Mouse (Mus musculus) CH12.LX (cell line): ENCODE measurements around the gene Astn2. TPM values are rescaled to one million over a fixed set of nuclear protein-coding genes. Genes with fewer than 3 reads are reported as not detected.

Experiments used
- DNase-seq: peaks from one replicate; pipeline ENCODE4 v3.0.0-alpha.2; 2013; ENCODE audit errors: extremely low read depth
- H3K27ac ChIP-seq: 2 replicates; pipeline ENCODE4 v1.5.1; 2012; ENCODE audit warnings: low read depth, mild to moderate bottlenecking, control low read depth, moderate library complexity; ENCODE audit not compliant: insufficient read depth
- H3K27me3 ChIP-seq: replicated peaks from 2 replicates; pipeline ENCODE3; 2012; ENCODE audit warnings: inconsistent platforms
- H3K36me3 ChIP-seq, 2 experiments: replicated peaks in 1 of 2; 2 replicates each; pipeline versions ENCODE3 to v1.6.1; 2012; ENCODE audit warnings: inconsistent platforms in 1 of 2, low read length in 1 of 2, mild to moderate bottlenecking in 1 of 2, mixed read lengths in 1 of 2, moderate library complexity in 1 of 2; ENCODE audit not compliant: control insufficient read depth in 1 of 2, insufficient read depth in 1 of 2
- H3K4me1 ChIP-seq, 2 experiments: 2 replicates each; pipeline ENCODE4 v1.6.1; 2012; ENCODE audit warnings: inconsistent platforms in 1 of 2, moderate library complexity in 1 of 2; ENCODE audit not compliant: insufficient read depth in 2 of 2, control insufficient read depth in 1 of 2
- H3K4me2 ChIP-seq: 2 replicates; pipeline ENCODE4 v1.6.1; 2012; ENCODE audit warnings: low read depth, mild to moderate bottlenecking, control low read depth; ENCODE audit not compliant: poor library complexity, insufficient read depth, severe bottlenecking
- H3K4me3 ChIP-seq, 3 experiments: fragments of 150-350 bp in 1 of 3; sonication (generic) in 1 of 3; replicated peaks in 1 of 3; 2 replicates each; pipeline versions ENCODE3 to v1.5.1; 2011 to 2012; ENCODE audit warnings: low read depth in 2 of 3, low read length in 2 of 3, mild to moderate bottlenecking in 2 of 3, moderate library complexity in 2 of 3, control low read depth in 1 of 3, improper control_type of control experiment in 1 of 3, inconsistent platforms in 1 of 3, mixed read lengths in 1 of 3; ENCODE audit not compliant: poor library complexity in 1 of 3
- H3K79me2 ChIP-seq: replicated peaks from 2 replicates; pipeline ENCODE4 v1.6.1; 2012; ENCODE audit warnings: mild to moderate bottlenecking, moderate library complexity; ENCODE audit not compliant: control insufficient read depth, poor library complexity, insufficient read depth, severe bottlenecking; ENCODE audit errors: extremely low read depth
- H3K9ac ChIP-seq: 2 replicates; pipeline ENCODE4 v1.6.1; 2012; ENCODE audit warnings: low read depth, mild to moderate bottlenecking, control low read depth, moderate library complexity; ENCODE audit not compliant: insufficient read depth
- H3K9me3 ChIP-seq: replicated peaks from 2 replicates; pipeline ENCODE3; 2012; ENCODE audit warnings: low read length, inconsistent platforms, mixed read lengths
- CHD1 ChIP-seq: IDR thresholded peaks from 2 replicates; pipeline ENCODE4 v1.6.1; 2012; ENCODE audit warnings: low read depth, low read length, improper control_type of control experiment, inconsistent platforms
- CTCF ChIP-seq, 2 experiments: IDR thresholded peaks in 1 of 2; conservative IDR thresholded peaks in 1 of 2; 2 replicates each; pipeline ENCODE4 v1.5.1; 2011 to 2012; ENCODE audit warnings: low read depth in 2 of 2, low read length in 2 of 2, improper control_type of control experiment in 1 of 2, inconsistent platforms in 1 of 2, mild to moderate bottlenecking in 1 of 2, moderate library complexity in 1 of 2
- EP300 ChIP-seq: IDR thresholded peaks from 2 replicates; pipeline ENCODE4 v1.6.1; 2011; ENCODE audit warnings: low read length, improper control_type of control experiment
- IRF4 ChIP-seq: IDR thresholded peaks from 2 replicates; pipeline ENCODE4 v1.6.1; 2014; ENCODE audit warnings: low read depth, mild to moderate bottlenecking, inconsistent platforms, low read length, improper control_type of control experiment
- JUND ChIP-seq: conservative IDR thresholded peaks from 2 replicates; pipeline ENCODE4 v1.6.1; 2011; ENCODE audit warnings: low read depth, low read length, improper control_type of control experiment
- MAFK ChIP-seq: IDR thresholded peaks from 2 replicates; pipeline ENCODE4 v1.6.1; 2011; ENCODE audit warnings: low read length, improper control_type of control experiment; ENCODE audit not compliant: insufficient replicate concordance
- MAX ChIP-seq: IDR thresholded peaks from 2 replicates; pipeline ENCODE4 v1.6.1; 2011; ENCODE audit warnings: low read length, improper control_type of control experiment
- MAZ ChIP-seq: IDR thresholded peaks from 2 replicates; pipeline ENCODE4 v1.6.1; 2012; ENCODE audit warnings: low read depth, mild to moderate bottlenecking, inconsistent platforms, low read length, improper control_type of control experiment, moderate library complexity
- MXI1 ChIP-seq: IDR thresholded peaks from 2 replicates; pipeline ENCODE4 v1.6.1; 2011; ENCODE audit warnings: mild to moderate bottlenecking, low read depth, low read length, improper control_type of control experiment
- MYC ChIP-seq: IDR thresholded peaks from 2 replicates; pipeline ENCODE4 v1.6.1; 2011; ENCODE audit warnings: low read depth, mild to moderate bottlenecking, improper control_type of control experiment, low read length
- NRF1 ChIP-seq: IDR thresholded peaks from 2 replicates; pipeline ENCODE4 v1.6.1; 2014; ENCODE audit warnings: low read depth, mild to moderate bottlenecking, inconsistent platforms, low read length, improper control_type of control experiment, moderate library complexity
- POLR2A ChIP-seq: IDR thresholded peaks from 2 replicates; pipeline ENCODE4 v1.6.1; 2011; ENCODE audit warnings: low read depth, mild to moderate bottlenecking, improper control_type of control experiment, low read length
- RAD21 ChIP-seq: IDR thresholded peaks from 2 replicates; pipeline ENCODE4 v1.6.1; 2011; ENCODE audit warnings: low read depth, mild to moderate bottlenecking, low read length, improper control_type of control experiment, moderate library complexity
- RCOR1 ChIP-seq: conservative IDR thresholded peaks from 2 replicates; pipeline ENCODE4 v1.6.1; 2012; ENCODE audit warnings: low read depth, mild to moderate bottlenecking, inconsistent platforms, low read length, improper control_type of control experiment
- SIN3A ChIP-seq: IDR thresholded peaks from 2 replicates; pipeline ENCODE4 v1.6.1; 2012; ENCODE audit warnings: low read length, improper control_type of control experiment, inconsistent platforms
- TBP ChIP-seq: conservative IDR thresholded peaks from 2 replicates; pipeline ENCODE4 v1.6.1; 2011; ENCODE audit warnings: low read depth, low read length, improper control_type of control experiment
- TCF12 ChIP-seq: IDR thresholded peaks from 2 replicates; pipeline ENCODE4 v1.6.1; 2014; ENCODE audit warnings: low read depth, mild to moderate bottlenecking, inconsistent platforms, low read length, improper control_type of control experiment
- UBTF ChIP-seq: IDR thresholded peaks from 2 replicates; pipeline ENCODE4 v1.6.1; 2012; ENCODE audit warnings: low read depth, mild to moderate bottlenecking, inconsistent platforms, low read length, improper control_type of control experiment, moderate library complexity
- ZC3H11A ChIP-seq: IDR thresholded peaks from 2 replicates; pipeline ENCODE4 v1.6.1; 2012; ENCODE audit warnings: low read depth, mild to moderate bottlenecking, inconsistent platforms, low read length, improper control_type of control experiment
- ZKSCAN1 ChIP-seq: IDR thresholded peaks from 2 replicates; pipeline ENCODE4 v1.6.1; 2012; ENCODE audit warnings: low read depth, inconsistent platforms, low read length, improper control_type of control experiment, borderline replicate concordance
- ZMIZ1 ChIP-seq: IDR thresholded peaks from 2 replicates; pipeline ENCODE4 v1.6.1; 2012; ENCODE audit warnings: low read depth, mild to moderate bottlenecking, inconsistent platforms, low read length, improper control_type of control experiment
- ZNF384 ChIP-seq: IDR thresholded peaks from 2 replicates; pipeline ENCODE4 v1.6.1; 2012; ENCODE audit warnings: low read depth, low read length, improper control_type of control experiment, inconsistent platforms
- dilution Hi-C: fragments of 300-500 bp; cut with MboI; formaldehyde crosslinking; loops from 2 replicates; pipeline ENCODE4 v1.14.3; 2020; ENCODE audit warnings: low sequenced_read_pairs; ENCODE audit not compliant: extremely low pct_unique_long_range_greater_than_20kb, extremely low pct_ligation_motif_present
- in situ Hi-C: fragments of 300-500 bp; cut with MboI; formaldehyde crosslinking; loops from 3 replicates; pipeline ENCODE4 v1.14.3; 2019; ENCODE audit warnings: low sequenced_read_pairs, low pct_ligation_motif_present, low pct_unique_long_range_greater_than_20kb, mixed read lengths
- polyA plus RNA-seq: library from polyadenylated mRNA; unstranded; fragments of >175 nt; gene quantifications from 2 replicates; pipeline ENCODE4 v1.2.1, GENCODE M21; 2012; ENCODE audit warnings: low read depth; ENCODE audit not compliant: insufficient read length
- total RNA-seq, 2 experiments: library from RNA; depleted of rRNA; stranded (reverse); fragments of 300-350 nt in 1 of 2; fragments of >200 nt in 1 of 2; gene quantifications; 2 replicates each; pipeline ENCODE4 v1.2.3; 2012 to 2014

Gene Astn2
- total and polyA plus RNA-seq, 3 experiments: not detected

DNA sequence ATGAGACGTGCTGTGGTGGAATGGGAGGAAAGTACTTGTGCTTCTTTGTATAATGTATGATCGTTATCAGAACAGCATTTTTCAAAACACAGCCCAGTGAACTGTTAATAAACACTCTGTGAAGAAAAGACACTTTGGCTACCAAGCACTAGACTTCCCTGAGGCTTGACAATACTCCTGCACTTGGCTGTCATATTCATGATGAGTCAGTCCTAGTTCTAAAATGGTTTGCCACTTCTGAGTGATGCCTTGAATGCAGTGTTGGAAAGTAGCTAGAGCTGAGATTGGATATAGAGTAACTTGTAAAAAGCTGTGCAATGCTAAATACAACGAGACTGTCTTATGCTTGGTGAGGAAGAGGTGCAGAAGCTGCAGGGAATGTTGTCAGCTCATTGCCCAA lies 518.5 kb downstream of the Astn2 start:
- H3K79me2 ChIP-seq: no peaks in the 10 kb centered on the region
- no peak overlapping the region for H3K9ac ChIP-seq
- H3K36me3 ChIP-seq: no peaks in the 10 kb centered on the region
- no peak overlapping the region for H3K4me2 ChIP-seq
- TF ChIP-seq ZC3H11A (no peak), CHD1 (no peak), MAX (no peak), NRF1 (no peak), MAZ (no peak), RCOR1 (no peak), MYC (no peak), TCF12 (no peak), EP300 (no peak), MAFK (no peak), JUND (no peak), IRF4 (no peak), TBP (no peak)
- TF ChIP-seq, all 38 proteins: peak for 0
- Histone ChIP-seq H3K4me1 (no peaks in the 10 kb centered on the region), H3K9me3 (peaks cover 42% of the 10 kb centered on the region), H3K27ac (no peak overlapping the region), H3K27me3 (no peaks in the 10 kb centered on the region), H3K4me3 (no peak overlapping the region)
- dilution Hi-C loops (no loop called here), in situ Hi-C loops (no loop called here)
- DNase-seq: no peak

DNA sequence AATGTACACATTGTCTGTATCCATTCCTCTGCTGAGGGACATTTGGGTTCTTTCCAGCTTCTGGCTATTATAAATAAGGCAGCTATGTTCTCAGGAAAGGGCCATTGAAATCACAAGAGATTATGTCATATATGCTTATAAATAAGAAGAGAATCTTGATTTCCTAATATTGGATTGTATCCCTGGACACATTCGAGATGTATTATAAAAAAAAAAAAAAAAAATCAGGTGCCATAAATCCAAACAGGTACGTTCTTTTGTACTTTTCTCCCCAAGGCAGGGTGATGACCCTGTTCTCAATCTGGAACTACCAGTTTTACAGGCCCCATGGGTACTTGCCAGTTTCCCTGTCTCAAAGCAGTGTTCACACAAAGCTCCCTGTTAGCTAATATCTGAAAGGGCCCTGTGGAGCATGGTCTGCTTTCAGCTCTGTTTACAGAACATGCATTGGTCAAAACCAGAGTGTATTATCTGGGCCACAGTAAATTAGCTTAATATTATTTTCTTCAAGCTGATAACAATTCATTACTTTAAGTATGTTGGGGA lies 530.1 kb downstream of the Astn2 start:
- no peak for TF ChIP-seq MXI1
- no peak for TF ChIP-seq JUND
- no peak for TF ChIP-seq NRF1
- TF ChIP-seq TCF12: no peak
- TF ChIP-seq CTCF (conservative IDR thresholded peaks at IDR 0.05 in 1 of 2, IDR thresholded peaks at IDR 0.05 in 1 of 2; ENCODE audit: low read depth in 2 of 2, low read length in 2 of 2): no peak
- no peak for TF ChIP-seq SIN3A
- no peak for TF ChIP-seq UBTF
- TF ChIP-seq ZNF384: no peak
- no peak for TF ChIP-seq POLR2A
- no peak for TF ChIP-seq ZKSCAN1
- no peak for TF ChIP-seq IRF4
- no peak for TF ChIP-seq RAD21
- no peak for TF ChIP-seq ZMIZ1
- TF ChIP-seq, all 38 proteins: peak for 0
- in situ Hi-C loops: no loop called here
- Histone ChIP-seq H3K9ac (no peak overlapping the region), H3K79me2 (no peaks in the 10 kb centered on the region), H3K27ac (no peak overlapping the region), H3K9me3 (peaks cover 34% of the 10 kb centered on the region), H3K36me3 (no peaks in the 10 kb centered on the region), H3K27me3 (no peaks in the 10 kb centered on the region), H3K4me1 (no peaks in the 10 kb centered on the region), H3K4me2 (no peak overlapping the region), H3K4me3 (no peak overlapping the region)
- DNase-seq: no peak
- dilution Hi-C loops: no loop called here
